Mouse (Mus musculus) lung, embryonic 14.5 days (tissue): Measurements from ENCODE around the gene Aatk. TPM values are rescaled to one million over a fixed set of nuclear protein-coding genes. Genes with fewer than 3 reads are reported as not detected.

ENCODE experiments used
- ATAC-seq: fragments of 200-750 bp; cut with Nextera tagmentation; 2 replicates; pipeline ENCODE4 v1.8.0; 2017; ENCODE audit warnings: mild to moderate bottlenecking, moderate TSS enrichment, moderate library complexity; ENCODE audit not compliant: insufficient read depth
- DNase-seq: peaks from one replicate; pipeline ENCODE4 v3.0.0-alpha.2; 2015
- H3K27ac ChIP-seq: fragments of 300-500 bp; sonication (generic); 2 replicates; pipeline ENCODE4 v1.5.1; 2014; ENCODE audit warnings: low read depth, mild to moderate bottlenecking, moderate library complexity
- H3K27me3 ChIP-seq: fragments of 300-500 bp; sonication (generic); 2 replicates; pipeline ENCODE4 v1.6.1; 2014; ENCODE audit warnings: low read length, control low read depth; ENCODE audit not compliant: insufficient read depth
- H3K36me3 ChIP-seq: fragments of 300-500 bp; sonication (generic); 2 replicates; pipeline ENCODE4 v1.6.1; 2014; ENCODE audit warnings: control low read depth; ENCODE audit not compliant: insufficient read depth
- H3K4me1 ChIP-seq: fragments of 300-500 bp; sonication (generic); 2 replicates; pipeline ENCODE4 v1.6.1; 2014; ENCODE audit warnings: antibody characterized with exemption, control low read depth; ENCODE audit not compliant: insufficient read depth
- H3K4me2 ChIP-seq: fragments of 300-500 bp; sonication (generic); 2 replicates; pipeline ENCODE4 v1.6.1; 2014; ENCODE audit warnings: mild to moderate bottlenecking
- H3K4me3 ChIP-seq: fragments of 300-500 bp; sonication (generic); 2 replicates; pipeline ENCODE4 v1.5.1; 2014; ENCODE audit warnings: low read depth, low read length
- H3K9ac ChIP-seq: fragments of 300-500 bp; sonication (generic); 2 replicates; pipeline ENCODE4 v1.6.1; 2014
- H3K9me3 ChIP-seq: fragments of 300-500 bp; sonication (generic); 2 replicates; pipeline ENCODE4 v1.6.1; 2016; ENCODE audit warnings: low read depth, low read length, control low read depth
- CTCF ChIP-seq: IDR thresholded peaks from 2 replicates; pipeline ENCODE4 v1.5.1; 2016; ENCODE audit warnings: antibody characterized with exemption, low read depth
- WGBS: fragments of 180-500 bp; shearing (Covaris S2); extraction: QIAGEN DNeasy Blood & Tissue Kit; methylation state at CpG from one replicate; pipeline ENCODE4 v1.1.7; 2014; 5-methylcytosine and 5-hydroxymethylcytosine counted together
- polyA plus RNA-seq: library from polyadenylated mRNA; unstranded; fragments of >200 nt; fragmentation: Nextera tagmentation; extraction: Ambion mirVana; gene quantifications from 2 replicates; pipeline ENCODE4 v1.2.1, GENCODE M21; 2014

The Aatk gene
- polyA plus RNA-seq, 1 experiment from 2014 or later = 2.2 TPM

- H3K4me3 ChIP-seq = no peak overlapping the region
- no peaks in the 10 kb centered on the region for H3K36me3 ChIP-seq
- no peak overlapping the region for H3K4me2 ChIP-seq
- DNase-seq (no peak), ATAC-seq (no peak; the same call in 1 of the 2 replicates)
- no peak overlapping the region for H3K9ac ChIP-seq
- WGBS = 70% methylated on average over 13 of the region's 13 CpGs
- H3K9me3 ChIP-seq = no peaks in the 10 kb centered on the region
- H3K4me1 ChIP-seq = peaks cover 4% of the 10 kb centered on the region; the same call in 1 of the 2 replicates
- peaks cover 10% of the 10 kb centered on the region; the same call in 1 of the 2 replicates for H3K27me3 ChIP-seq
- TF ChIP-seq CTCF = no peak
- no peak overlapping the region for H3K27ac ChIP-seq
Measured at GRCm38 (mm10) chr11:120012702-120013101, 34.3 kb downstream of the Aatk start.

GRCm38 (mm10) chr11:120011761-120012560, 35.0 kb downstream of the Aatk start:
- Histone ChIP-seq H3K4me1 (peaks cover 4% of the 10 kb centered on the region; the same call in 1 of the 2 replicates), H3K4me3 (peak overlapping the region; percentile 9; the same call in 1 of the 2 replicates), H3K4me2 (peak overlapping the region; percentile 47), H3K9me3 (no peaks in the 10 kb centered on the region), H3K27ac (no peak overlapping the region), H3K36me3 (no peaks in the 10 kb centered on the region), H3K27me3 (peaks cover 10% of the 10 kb centered on the region; the same call in 1 of the 2 replicates), H3K9ac (0 out of 2 replicates have a peak overlapping the region, but pooled peaks have one; percentile 2)
- peak; percentile 58 for TF ChIP-seq CTCF
- peak; percentile 37 for DNase-seq
- ATAC-seq = no peak; the same call in 1 of the 2 replicates
- 44% methylated on average over 43 of the region's 43 CpGs for WGBS

GRCm38 (mm10) chr11:120011114-120011760, 35.7 kb downstream of the Aatk start:
- H3K9me3 ChIP-seq = no peaks in the 10 kb centered on the region
- peak overlapping the region; percentile 47; the same call in 1 of the 2 replicates for H3K4me2 ChIP-seq
- DNase-seq = no peak
- peaks cover 10% of the 10 kb centered on the region; the same call in 1 of the 2 replicates for H3K27me3 ChIP-seq
- no peak for TF ChIP-seq CTCF
- WGBS = 69% methylated on average over 11 of the region's 11 CpGs
- H3K36me3 ChIP-seq = no peaks in the 10 kb centered on the region
- H3K27ac ChIP-seq = no peak overlapping the region
- no peak overlapping the region for H3K4me3 ChIP-seq
- no peak for ATAC-seq
- H3K9ac ChIP-seq = 0 out of 2 replicates have a peak overlapping the region, but pooled peaks have one; percentile 2
- peaks cover 4% of the 10 kb centered on the region; the same call in 1 of the 2 replicates for H3K4me1 ChIP-seq

GRCm38 (mm10) chr11:120009937-120010336, 37.0 kb downstream of the Aatk start:
- ATAC-seq (no peak), DNase-seq (no peak)
- 84% methylated on average over 20 of the region's 20 CpGs for WGBS
- Histone ChIP-seq H3K4me2 (no peak overlapping the region), H3K4me3 (no peak overlapping the region), H3K36me3 (no peaks in the 10 kb centered on the region), H3K4me1 (peaks cover 4% of the 10 kb centered on the region; the same call in 1 of the 2 replicates), H3K9me3 (no peaks in the 10 kb centered on the region), H3K9ac (no peak overlapping the region), H3K27ac (no peak overlapping the region), H3K27me3 (peaks cover 10% of the 10 kb centered on the region; the same call in 1 of the 2 replicates)
- TF ChIP-seq CTCF = no peak

GRCm38 (mm10) chr11:120008956-120009355, 38.0 kb downstream of the Aatk start:
- H3K4me3 ChIP-seq = no peak overlapping the region
- H3K27ac ChIP-seq = no peak overlapping the region
- DNase-seq = no peak
- H3K36me3 ChIP-seq = no peaks in the 10 kb centered on the region
- WGBS = 89% methylated on average over 8 of the region's 8 CpGs
- no peak overlapping the region for H3K4me2 ChIP-seq
- H3K4me1 ChIP-seq = peaks cover 4% of the 10 kb centered on the region; the same call in 1 of the 2 replicates
- no peaks in the 10 kb centered on the region for H3K9me3 ChIP-seq
- ATAC-seq = no peak
- H3K9ac ChIP-seq = no peak overlapping the region
- no peak for TF ChIP-seq CTCF
- H3K27me3 ChIP-seq = peaks cover 10% of the 10 kb centered on the region; the same call in 1 of the 2 replicates

- Histone ChIP-seq H3K36me3 (0 out of 2 replicates have a peak, but pooled peaks cover under 1% of the 10 kb centered on the region), H3K4me1 (peaks cover 3% of the 10 kb centered on the region; the same call in 1 of the 2 replicates), H3K9me3 (no peaks in the 10 kb centered on the region), H3K27ac (no peak overlapping the region), H3K4me3 (no peak overlapping the region), H3K9ac (no peak overlapping the region), H3K27me3 (peaks cover 10% of the 10 kb centered on the region; the same call in 1 of the 2 replicates), H3K4me2 (no peak overlapping the region)
- no peak for ATAC-seq
- 91% methylated on average over 1 of the region's 1 CpGs for WGBS
- DNase-seq = no peak
- TF ChIP-seq CTCF = no peak
Measured at GRCm38 (mm10) chr11:120008501-120008900, 38.5 kb downstream of the Aatk start.
